Mouse (Mus musculus) limb, embryonic 13.5 days (tissue): ENCODE data around the gene Impg1. TPM values are rescaled to one million over a fixed set of nuclear protein-coding genes. Genes with fewer than 3 reads are reported as not detected.

Experiments
- ATAC-seq: fragments of 200-750 bp; cut with Nextera tagmentation; 2 replicates; pipeline ENCODE4 v1.8.0; 2017; ENCODE audit warnings: low read depth, moderate number of reproducible peaks, moderate TSS enrichment; ENCODE audit not compliant: low FRiP score
- H3K27ac ChIP-seq: fragments of 300-500 bp; sonication (generic); 2 replicates; pipeline ENCODE4 v1.5.1; 2015; ENCODE audit warnings: inconsistent platforms, mild to moderate bottlenecking, moderate library complexity
- H3K27me3 ChIP-seq: fragments of 300-500 bp; sonication (generic); 2 replicates; pipeline ENCODE4 v1.6.1; 2015; ENCODE audit warnings: mild to moderate bottlenecking, inconsistent platforms
- H3K36me3 ChIP-seq: fragments of 300-500 bp; sonication (generic); 2 replicates; pipeline ENCODE4 v1.6.1; 2015; ENCODE audit warnings: inconsistent platforms, mild to moderate bottlenecking, moderate library complexity
- H3K4me1 ChIP-seq: fragments of 300-500 bp; sonication (generic); 2 replicates; pipeline ENCODE4 v1.6.1; 2015; ENCODE audit warnings: inconsistent platforms
- H3K4me2 ChIP-seq: fragments of 300-500 bp; sonication (generic); replicated peaks from 2 replicates; pipeline ENCODE4 v1.6.1; 2015; ENCODE audit warnings: inconsistent platforms, mild to moderate bottlenecking, moderate library complexity
- H3K4me3 ChIP-seq: fragments of 300-500 bp; sonication (generic); 2 replicates; pipeline ENCODE4 v1.5.1; 2015; ENCODE audit warnings: moderate library complexity, mild to moderate bottlenecking, inconsistent platforms
- H3K9ac ChIP-seq: fragments of 300-500 bp; sonication (generic); 2 replicates; pipeline ENCODE4 v1.6.1; 2015; ENCODE audit warnings: mild to moderate bottlenecking, inconsistent platforms
- H3K9me3 ChIP-seq: fragments of 300-500 bp; sonication (generic); 2 replicates; pipeline ENCODE4 v1.6.1; 2016; ENCODE audit warnings: inconsistent platforms
- WGBS: fragments of 180-500 bp; shearing (Covaris S2); methylation state at CpG from one replicate; pipeline ENCODE4 v1.1.7; 2015; 5-methylcytosine and 5-hydroxymethylcytosine counted together
- polyA plus RNA-seq: library from polyadenylated mRNA; unstranded; fragments of >200 nt; fragmentation: Nextera tagmentation; extraction: Ambion mirVana; gene quantifications from 2 replicates; pipeline ENCODE4 v1.2.1, GENCODE M21; 2015

The Impg1 gene
- polyA plus RNA-seq, 1 experiment from 2014 or later: not detected

- WGBS: 86% methylated on average over 4 of the region's 4 CpGs
- Histone ChIP-seq H3K36me3 (no peaks in the 10 kb centered on the region; the same call in 1 of the 2 replicates), H3K4me3 (no peak overlapping the region), H3K4me2 (no peak overlapping the region), H3K9me3 (no peaks in the 10 kb centered on the region), H3K27ac (no peak overlapping the region), H3K27me3 (no peaks in the 10 kb centered on the region), H3K9ac (no peak overlapping the region), H3K4me1 (no peaks in the 10 kb centered on the region)
- ATAC-seq: no peak
Measured at GRCm38 (mm10) chr9:80306390-80306789, 158.9 kb downstream of the Impg1 start.

DNA sequence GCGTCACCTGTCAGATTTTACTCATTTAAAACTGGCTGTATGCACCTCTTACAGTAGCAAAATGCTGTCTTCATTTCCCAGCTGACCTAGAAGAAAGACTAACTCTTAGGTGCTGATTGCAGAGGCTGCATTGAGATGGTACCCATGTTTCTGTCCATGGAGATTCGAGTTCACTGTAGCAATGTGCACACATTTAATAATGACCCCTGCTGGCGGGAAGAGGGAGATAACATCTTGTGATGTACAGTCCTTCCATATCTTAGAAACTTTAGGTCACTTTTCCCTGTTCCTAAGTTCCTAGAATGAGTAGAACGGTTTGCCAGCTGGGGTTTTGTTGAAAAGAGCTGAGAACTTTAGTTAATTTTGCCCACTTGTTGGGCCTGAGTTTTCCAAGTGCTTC, 161.8 kb downstream of the Impg1 start:
- Histone ChIP-seq H3K4me3 (no peak overlapping the region), H3K9me3 (no peaks in the 10 kb centered on the region), H3K27me3 (no peaks in the 10 kb centered on the region), H3K4me2 (no peak overlapping the region), H3K36me3 (no peaks in the 10 kb centered on the region; the same call in 1 of the 2 replicates), H3K4me1 (no peaks in the 10 kb centered on the region), H3K27ac (no peak overlapping the region), H3K9ac (no peak overlapping the region)
- WGBS: 74% methylated on average over 4 of the region's 4 CpGs
- no peak for ATAC-seq

- Histone ChIP-seq H3K4me3 (no peak overlapping the region), H3K36me3 (no peaks in the 10 kb centered on the region; the same call in 1 of the 2 replicates), H3K4me1 (no peaks in the 10 kb centered on the region), H3K27me3 (no peaks in the 10 kb centered on the region), H3K4me2 (no peak overlapping the region), H3K9ac (no peak overlapping the region), H3K9me3 (no peaks in the 10 kb centered on the region), H3K27ac (no peak overlapping the region)
- WGBS: 92% methylated on average over 9 of the region's 9 CpGs
- ATAC-seq: no peak
Measured at GRCm38 (mm10) chr9:80299031-80299430, 166.2 kb downstream of the Impg1 start.

GRCm38 (mm10) chr9:80296086-80296485, 169.2 kb downstream of the Impg1 start:
- Histone ChIP-seq H3K27ac (no peak overlapping the region), H3K4me2 (no peak overlapping the region), H3K4me1 (no peaks in the 10 kb centered on the region), H3K36me3 (peaks cover 7% of the 10 kb centered on the region; the same call in 1 of the 2 replicates), H3K9me3 (no peaks in the 10 kb centered on the region), H3K27me3 (no peaks in the 10 kb centered on the region), H3K4me3 (no peak overlapping the region), H3K9ac (no peak overlapping the region)
- no peak for ATAC-seq
- WGBS: 60% methylated on average over 4 of the region's 4 CpGs

DNA sequence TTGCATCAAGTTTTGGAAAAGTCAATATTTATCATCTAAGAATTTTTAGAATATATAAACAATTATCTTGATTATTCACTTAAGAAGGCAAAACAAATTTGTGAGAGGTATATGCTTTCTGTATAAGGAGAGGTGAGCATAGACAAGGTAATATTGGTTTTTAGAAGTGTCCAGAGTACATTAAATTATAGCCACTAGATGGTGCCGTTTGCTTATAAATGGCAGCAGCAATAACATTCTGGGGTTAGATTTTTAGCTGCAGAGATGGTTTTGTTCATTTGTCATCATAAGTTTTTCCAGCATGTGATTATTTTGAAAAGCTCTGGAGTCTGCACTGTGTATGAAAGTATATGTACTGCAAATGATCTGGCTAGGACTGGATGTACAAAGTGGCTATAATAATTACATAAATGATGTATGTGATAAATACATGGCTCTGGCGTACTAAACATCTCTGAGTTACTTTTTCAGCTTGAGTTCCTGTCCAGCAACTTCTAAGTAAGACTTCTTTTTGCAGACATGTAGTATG, 172.2 kb downstream of the Impg1 start:
- Histone ChIP-seq H3K4me1 (no peaks in the 10 kb centered on the region), H3K4me2 (no peak overlapping the region), H3K4me3 (no peak overlapping the region), H3K9ac (no peak overlapping the region), H3K9me3 (no peaks in the 10 kb centered on the region), H3K27ac (no peak overlapping the region), H3K27me3 (no peaks in the 10 kb centered on the region), H3K36me3 (0 out of 2 replicates have a peak, but pooled peaks cover 8% of the 10 kb centered on the region)
- WGBS: 54% methylated on average over 2 of the region's 2 CpGs
- no peak for ATAC-seq

DNA sequence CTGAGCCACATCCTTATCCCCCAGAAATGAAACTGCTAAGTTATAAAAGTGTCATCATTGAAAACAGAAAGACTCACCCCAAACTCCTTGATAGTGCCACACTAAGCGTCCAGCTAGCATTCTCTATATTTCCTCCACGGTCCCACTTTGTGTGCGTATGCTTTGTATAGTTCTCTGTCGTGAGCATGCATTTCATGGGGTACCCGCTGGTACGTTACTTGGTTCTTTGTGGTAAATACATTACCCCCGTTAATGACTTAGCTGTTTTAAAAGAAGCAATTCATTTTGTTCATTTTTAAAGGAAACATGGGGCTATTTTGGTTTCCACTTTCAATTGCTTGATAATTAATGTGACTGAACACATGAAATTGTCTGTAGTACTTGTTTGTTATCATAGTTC, 178.4 kb downstream of the Impg1 start:
- no peak for ATAC-seq
- 0 out of 2 replicates have a peak, but pooled peaks cover 6% of the 10 kb centered on the region for H3K9me3 ChIP-seq
- H3K4me3 ChIP-seq: no peak overlapping the region
- H3K27me3 ChIP-seq: no peaks in the 10 kb centered on the region
- 83% methylated on average over 7 of the region's 7 CpGs for WGBS
- H3K27ac ChIP-seq: no peak overlapping the region
- H3K36me3 ChIP-seq: 0 out of 2 replicates have a peak, but pooled peaks cover 6% of the 10 kb centered on the region
- H3K4me2 ChIP-seq: no peak overlapping the region
- no peak overlapping the region for H3K9ac ChIP-seq
- no peaks in the 10 kb centered on the region for H3K4me1 ChIP-seq

DNA sequence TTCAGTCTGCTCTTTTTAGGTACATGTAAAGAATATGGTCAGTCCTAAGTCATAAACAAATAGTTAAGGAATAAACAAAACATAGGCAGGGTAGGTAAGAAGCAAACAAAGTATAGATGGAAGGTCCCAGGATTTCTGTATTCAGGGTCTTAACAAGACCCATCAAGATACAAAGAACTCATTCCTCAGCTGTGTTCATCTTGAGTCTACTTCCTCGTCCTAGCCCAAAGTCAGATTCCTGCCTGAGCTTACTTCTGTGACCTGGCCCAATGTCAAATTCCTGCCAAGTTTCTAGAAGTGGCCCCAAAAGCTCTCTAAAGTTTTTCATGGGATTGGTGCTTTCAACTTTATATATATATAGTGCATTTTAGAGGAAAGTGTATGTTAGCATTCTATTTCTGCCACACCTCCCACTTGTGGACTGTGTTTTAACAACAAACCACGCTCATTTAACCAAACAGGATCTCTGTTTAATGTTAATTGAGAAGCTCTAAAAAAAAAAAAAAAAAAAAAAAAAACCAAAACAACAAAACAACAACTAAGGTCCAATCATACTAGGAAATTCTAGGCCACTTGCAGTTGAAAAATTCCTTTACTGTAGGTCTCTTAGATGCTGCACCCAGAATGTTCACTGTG, 180.6 kb downstream of the Impg1 start:
- no peak for ATAC-seq
- no peaks in the 10 kb centered on the region for H3K4me1 ChIP-seq
- H3K27me3 ChIP-seq: no peaks in the 10 kb centered on the region
- H3K27ac ChIP-seq: no peak overlapping the region
- H3K36me3 ChIP-seq: 0 out of 2 replicates have a peak, but pooled peaks cover 3% of the 10 kb centered on the region
- H3K9ac ChIP-seq: no peak overlapping the region
- WGBS: 74% methylated on average over 2 of the region's 2 CpGs
- 0 out of 2 replicates have a peak, but pooled peaks cover 6% of the 10 kb centered on the region for H3K9me3 ChIP-seq
- no peak overlapping the region for H3K4me3 ChIP-seq
- no peak overlapping the region for H3K4me2 ChIP-seq

GRCm38 (mm10) chr9:80282426-80282825, 182.9 kb downstream of the Impg1 start:
- 93% methylated on average over 3 of the region's 3 CpGs for whole genome bisulfite sequencing
- no peak overlapping the region for H3K9ac ChIP-seq
- no peak overlapping the region for H3K27ac ChIP-seq
- no peaks in the 10 kb centered on the region for H3K27me3 ChIP-seq
- 0 out of 2 replicates have a peak, but pooled peaks cover 6% of the 10 kb centered on the region for H3K9me3 ChIP-seq
- no peak overlapping the region for H3K4me2 ChIP-seq
- no peaks in the 10 kb centered on the region for H3K36me3 ChIP-seq
- ATAC-seq: no peak
- H3K4me1 ChIP-seq: no peaks in the 10 kb centered on the region
- H3K4me3 ChIP-seq: no peak overlapping the region

- H3K9me3 ChIP-seq: 0 out of 2 replicates have a peak, but pooled peaks cover 6% of the 10 kb centered on the region
- H3K27ac ChIP-seq: no peak overlapping the region
- no peak overlapping the region for H3K4me2 ChIP-seq
- H3K27me3 ChIP-seq: no peaks in the 10 kb centered on the region
- H3K4me1 ChIP-seq: no peaks in the 10 kb centered on the region
- no peak overlapping the region for H3K4me3 ChIP-seq
- no peak for ATAC-seq
- WGBS: 86% methylated on average over 1 of the region's 1 CpGs
- H3K36me3 ChIP-seq: no peaks in the 10 kb centered on the region
- no peak overlapping the region for H3K9ac ChIP-seq
Measured at GRCm38 (mm10) chr9:80280724-80281123, 184.6 kb downstream of the Impg1 start.

- Histone ChIP-seq H3K27ac (no peak overlapping the region), H3K9ac (no peak overlapping the region), H3K36me3 (no peaks in the 10 kb centered on the region), H3K4me2 (no peak overlapping the region), H3K27me3 (no peaks in the 10 kb centered on the region), H3K4me1 (no peaks in the 10 kb centered on the region), H3K4me3 (no peak overlapping the region), H3K9me3 (no peaks in the 10 kb centered on the region)
- WGBS: 83% methylated on average over 6 of the region's 6 CpGs
- no peak for ATAC-seq
Measured at GRCm38 (mm10) chr9:80277770-80278169, 187.5 kb downstream of the Impg1 start.

- no peaks in the 10 kb centered on the region for H3K9me3 ChIP-seq
- no peak overlapping the region for H3K9ac ChIP-seq
- WGBS: 32% methylated on average over 2 of the region's 2 CpGs
- ATAC-seq: no peak
- no peaks in the 10 kb centered on the region for H3K4me1 ChIP-seq
- no peak overlapping the region for H3K4me2 ChIP-seq
- H3K27me3 ChIP-seq: no peaks in the 10 kb centered on the region
- no peak overlapping the region for H3K27ac ChIP-seq
- H3K4me3 ChIP-seq: no peak overlapping the region
- H3K36me3 ChIP-seq: no peaks in the 10 kb centered on the region
Measured at GRCm38 (mm10) chr9:80277157-80277556, 188.1 kb downstream of the Impg1 start.

DNA sequence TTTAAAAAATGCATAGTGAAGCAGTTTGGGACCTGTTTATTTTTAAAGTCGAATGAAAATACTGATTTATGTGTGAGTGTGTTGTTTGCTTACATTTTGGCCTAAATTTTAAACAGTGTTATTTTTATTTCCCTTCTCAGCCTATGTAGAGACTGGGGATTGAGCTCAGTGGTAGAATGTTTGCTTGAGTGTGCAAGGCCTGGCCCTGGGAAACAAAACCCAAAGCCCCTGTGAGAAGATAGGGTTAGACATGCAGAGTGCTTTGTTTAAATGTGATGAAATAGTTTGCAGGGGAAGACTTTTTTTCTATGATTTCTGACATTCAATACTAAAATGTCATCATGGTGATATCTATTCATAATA, 189.5 kb downstream of the Impg1 start:
- no peak overlapping the region for H3K4me3 ChIP-seq
- H3K4me1 ChIP-seq: no peaks in the 10 kb centered on the region
- H3K27me3 ChIP-seq: no peaks in the 10 kb centered on the region
- H3K27ac ChIP-seq: no peak overlapping the region
- no peaks in the 10 kb centered on the region for H3K36me3 ChIP-seq
- no peak overlapping the region for H3K4me2 ChIP-seq
- H3K9ac ChIP-seq: no peak overlapping the region
- no peaks in the 10 kb centered on the region for H3K9me3 ChIP-seq
- ATAC-seq: no peak
- 71% methylated on average over 1 of the region's 1 CpGs for WGBS
